Mouse (Mus musculus) gastrocnemius, adult 18-20 months (tissue): Measurements from ENCODE around the gene Cep295nl. TPM values are rescaled to one million over a fixed set of nuclear protein-coding genes. Genes with fewer than 3 reads are reported as not detected.

Source experiments
- DNase-seq: peaks from one replicate; pipeline ENCODE4 v3.0.0; 2021; ENCODE audit warnings: low spot score
- total RNA-seq, 2 experiments: library from RNA; stranded (reverse); gene quantifications; 2 replicates each; pipeline ENCODE4 v1.2.3; 2021

The Cep295nl gene
- total RNA-seq, 2 experiments from 2014 or later = 0.52 to 0.73 TPM

GRCm38 (mm10) chr11:118355640-118356039 lies 13.3 kb upstream of the Cep295nl start, which contains the start of gene Timp2:
Timp2 (minus strand) TSS chr11:118355740.
- DNase-seq = peak; percentile 43

GRCm38 (mm10) chr11:118355205-118355604 lies 12.9 kb upstream of the Cep295nl start:
- peak; percentile 87 for DNase-seq

GRCm38 (mm10) chr11:118354636-118355191 lies 12.4 kb upstream of the Cep295nl start:
- no peak for DNase-seq

GRCm38 (mm10) chr11:118349494-118349893 lies 7.2 kb upstream of the Cep295nl start:
- DNase-seq = no peak

DNA sequence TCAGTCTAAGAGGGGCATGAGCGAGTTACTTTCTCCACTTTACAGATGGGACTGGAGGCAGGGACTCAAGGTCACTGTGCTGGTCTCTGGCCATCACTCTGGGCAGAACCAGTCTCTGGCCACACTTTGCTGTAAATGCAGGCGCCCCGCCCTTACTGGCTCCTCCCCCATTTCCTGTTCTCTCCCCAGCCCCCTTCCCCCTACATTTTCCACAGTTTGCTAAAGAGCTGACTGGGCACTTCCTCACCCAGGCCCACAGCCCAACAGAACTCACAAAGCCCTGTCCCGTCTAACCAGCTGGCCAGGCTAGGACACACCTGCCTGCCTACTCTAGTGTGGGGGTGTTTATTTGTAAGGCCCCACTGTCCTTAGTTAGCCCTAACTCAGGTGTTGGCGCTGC lies 6.6 kb upstream of the Cep295nl start:
- DNase-seq = peak; percentile 52

GRCm38 (mm10) chr11:118348419-118348818 lies 6.1 kb upstream of the Cep295nl start:
- DNase-seq = no peak

DNA sequence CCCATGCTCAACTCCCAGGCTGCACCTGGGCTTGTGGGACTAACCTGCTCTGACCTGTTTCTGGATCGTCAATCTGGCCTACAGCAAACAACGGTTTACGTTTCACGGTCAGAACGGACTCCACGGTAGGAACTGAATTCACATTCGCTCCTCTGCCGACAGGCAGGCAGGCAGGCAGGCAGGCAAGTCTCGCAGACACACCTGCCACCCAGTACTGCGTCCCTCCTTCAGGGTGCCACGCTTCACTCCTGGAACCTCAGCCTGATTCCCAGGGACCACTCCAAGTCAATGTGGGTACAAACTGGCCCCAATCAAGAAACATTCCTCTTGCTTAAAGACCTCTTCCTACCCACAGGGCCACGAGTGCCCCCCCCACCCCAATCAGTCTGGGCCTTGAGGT lies 5.6 kb upstream of the Cep295nl start:
- DNase-seq = no peak

GRCm38 (mm10) chr11:118347391-118347790 lies 5.1 kb upstream of the Cep295nl start:
- DNase-seq = no peak

GRCm38 (mm10) chr11:118346395-118347096 lies 4.2 kb upstream of the Cep295nl start:
- DNase-seq = no peak

- no peak for DNase-seq
These were observed 3.4 kb upstream of the Cep295nl start for GRCm38 (mm10) chr11:118345693-118346092.

DNA sequence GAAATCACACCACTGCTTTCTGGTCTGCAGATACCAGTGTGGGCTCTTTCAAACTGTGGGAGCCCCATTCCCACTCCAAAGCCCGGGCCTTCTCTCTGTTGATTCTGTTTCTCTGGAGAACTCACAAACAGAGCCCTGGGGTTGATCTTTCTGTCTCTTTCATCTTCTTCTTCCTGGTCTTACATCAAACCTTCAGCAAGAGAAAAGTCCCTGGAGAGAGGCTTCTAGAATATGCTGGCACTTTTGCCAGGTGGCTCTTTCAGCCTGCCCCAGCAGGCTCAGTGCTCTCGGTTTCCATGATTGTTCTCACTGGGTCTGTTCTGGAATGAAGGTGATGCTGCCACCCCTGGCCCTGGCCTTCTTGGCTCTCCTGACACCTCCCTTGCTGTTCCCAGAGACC lies 1.3 kb upstream of the Cep295nl start:
- DNase-seq = no peak

DNA sequence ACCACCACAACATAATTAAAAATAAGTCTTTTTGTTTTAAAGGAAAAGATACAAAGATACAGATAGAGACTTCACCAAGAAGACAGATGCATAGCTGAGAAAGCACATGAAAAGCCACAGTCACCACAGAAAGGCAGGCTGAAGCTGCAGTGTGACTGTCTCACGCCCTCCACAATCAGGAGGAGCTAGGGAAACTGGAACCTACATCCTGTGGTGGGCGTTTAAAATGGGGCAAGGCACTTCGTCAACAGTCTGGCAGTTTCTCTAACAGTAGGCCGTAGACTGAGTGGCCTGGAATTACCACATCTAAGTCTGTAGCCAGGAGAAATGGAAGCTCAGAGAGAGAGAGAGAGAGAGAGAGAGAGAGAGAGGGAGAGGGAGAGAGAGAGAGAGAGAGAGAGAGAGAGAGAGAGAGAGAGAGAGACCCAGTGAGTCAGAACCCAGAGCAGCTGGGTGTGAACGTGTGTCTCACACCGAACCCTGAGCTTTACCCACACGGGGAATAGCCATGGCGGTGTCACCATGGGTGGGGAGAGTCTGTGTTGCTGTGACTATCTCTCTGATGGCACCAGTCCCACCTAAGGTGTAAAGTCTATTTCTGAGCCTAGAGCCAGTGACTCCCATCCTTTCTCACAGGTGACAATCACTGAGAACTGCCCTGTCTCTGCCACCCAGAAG lies 4.7 kb downstream of the Cep295nl start:
- no peak for DNase-seq

DNA sequence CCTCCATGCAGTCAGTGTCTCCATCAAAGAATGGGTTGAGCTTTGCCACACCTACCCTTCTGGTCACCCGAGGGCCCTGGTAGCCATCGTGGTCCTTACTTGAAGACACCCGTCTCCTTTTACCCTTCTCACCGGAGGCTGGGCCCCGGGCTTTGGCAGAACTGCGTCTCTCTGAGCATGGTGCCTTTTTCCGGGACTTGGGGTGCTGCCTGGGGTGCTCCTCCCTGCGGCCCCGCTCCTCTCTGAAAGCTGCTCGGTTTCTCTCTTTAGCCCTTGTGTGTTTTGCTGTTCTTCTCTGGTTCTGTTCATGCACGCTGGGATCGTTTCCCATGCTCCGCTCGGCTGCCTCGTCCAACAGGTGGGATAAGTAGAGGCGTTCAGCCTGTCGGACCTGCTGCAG lies 8.9 kb downstream of the Cep295nl start:
- no peak for DNase-seq

DNA sequence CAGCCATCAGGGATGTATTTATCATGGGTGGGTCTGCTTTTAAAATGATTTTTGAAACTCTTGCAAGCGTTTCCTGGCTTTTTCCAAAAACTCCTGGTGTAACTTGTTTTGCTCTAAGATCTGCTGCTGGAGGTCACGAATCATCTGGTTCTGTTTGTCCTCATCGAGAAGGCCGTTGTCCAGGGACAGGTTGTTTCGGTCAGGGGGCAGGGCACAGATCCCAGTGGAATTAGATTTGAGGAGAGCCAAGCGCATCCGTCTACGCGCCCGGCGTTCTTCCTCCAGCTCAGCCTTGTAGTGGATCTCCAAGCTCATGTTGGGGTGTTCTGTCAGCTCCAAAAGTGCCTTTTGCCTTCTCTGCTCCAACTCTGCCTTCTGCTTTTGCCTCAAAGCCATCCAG lies 9.9 kb downstream of the Cep295nl start:
- peak; percentile 75 for DNase-seq

- no peak for DNase-seq
These were observed 11.5 kb downstream of the Cep295nl start for GRCm38 (mm10) chr11:118330777-118331176.

- DNase-seq = no peak
These were observed 11.9 kb downstream of the Cep295nl start for GRCm38 (mm10) chr11:118330361-118330760.

DNA sequence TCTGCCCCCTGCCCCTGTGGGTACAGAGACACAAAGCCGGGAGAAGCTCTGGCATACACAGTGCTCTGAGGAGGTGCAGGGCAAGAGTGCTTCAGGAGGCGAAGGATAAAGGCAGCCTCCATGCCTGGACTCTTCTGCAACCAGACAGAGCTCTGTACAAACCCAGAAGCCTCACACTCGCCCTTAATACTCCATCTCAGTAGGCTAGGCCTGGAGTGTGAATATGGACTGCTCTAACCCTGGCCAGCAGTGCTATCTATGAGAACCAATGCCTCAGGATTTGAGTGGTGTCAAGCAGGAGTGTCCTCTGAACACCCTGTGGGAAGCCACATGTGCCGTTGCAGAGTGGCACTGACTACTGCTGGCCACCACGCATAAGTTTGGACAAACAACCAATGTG lies 13.4 kb downstream of the Cep295nl start:
- no peak for DNase-seq

DNA sequence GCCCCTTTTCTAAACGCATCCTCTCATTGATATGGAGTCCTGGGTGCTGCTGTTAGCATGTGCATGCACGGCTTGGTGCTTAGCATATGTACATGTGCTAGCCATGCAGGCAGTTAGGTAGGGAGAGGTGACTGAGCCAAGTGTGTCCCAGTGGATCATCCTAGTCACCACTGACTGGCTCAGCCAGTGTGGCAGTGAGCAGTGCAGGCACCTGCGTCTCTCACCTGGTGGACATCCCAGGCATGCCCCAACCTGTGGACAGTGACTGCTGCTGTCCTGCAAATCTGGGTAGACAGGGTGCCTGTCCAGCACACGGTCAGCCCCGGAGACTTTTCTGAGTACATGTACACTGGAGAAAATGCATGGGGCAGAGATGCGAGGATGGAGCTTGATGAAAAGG lies 13.8 kb downstream of the Cep295nl start:
- no peak for DNase-seq

DNA sequence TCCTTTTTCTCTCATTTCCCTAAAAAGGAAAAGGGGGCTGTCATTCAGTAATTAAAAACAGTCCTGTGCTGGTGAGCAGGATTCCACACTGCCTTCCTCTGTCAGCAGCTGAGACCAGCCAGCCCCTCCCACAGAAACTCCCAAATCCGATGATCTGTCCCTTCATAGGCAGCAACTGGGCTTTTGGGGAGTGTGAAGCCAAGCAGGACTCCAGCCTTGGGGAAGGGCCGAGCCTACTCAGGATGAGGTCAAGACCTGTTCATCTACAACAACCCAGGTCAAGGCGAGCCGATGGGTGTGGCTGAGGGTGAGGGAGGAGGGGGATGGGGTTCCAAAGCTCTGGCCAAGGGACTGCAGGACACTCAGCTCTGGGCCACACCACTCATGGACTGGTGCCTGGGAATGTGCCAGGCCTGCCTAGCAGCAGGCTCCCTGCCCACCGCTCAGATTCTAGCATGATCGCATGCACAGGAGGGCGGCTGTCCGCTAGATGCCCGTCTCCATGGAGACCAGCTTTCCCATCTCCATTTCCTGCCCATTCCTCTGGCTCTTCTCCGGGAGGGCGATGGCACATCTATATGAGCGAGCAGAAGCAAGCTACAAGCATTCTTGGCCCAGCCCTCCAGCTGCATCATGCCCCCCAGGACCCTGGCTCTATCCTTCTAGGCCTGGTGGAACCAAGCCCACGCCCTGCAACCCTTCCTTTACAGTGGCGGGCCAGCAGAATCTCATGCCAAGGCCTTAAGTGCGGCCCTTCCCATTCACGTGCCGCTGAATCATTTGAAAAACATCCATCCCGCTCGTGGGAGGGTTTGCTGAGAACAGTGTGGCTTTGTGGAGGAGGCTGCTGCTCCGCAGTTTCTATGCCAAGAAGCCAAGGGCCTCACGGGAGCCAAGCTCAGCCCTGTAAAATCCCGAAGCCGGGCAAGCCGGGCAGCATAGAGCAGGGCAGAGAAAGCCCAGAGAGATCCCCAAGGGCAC lies 15.0 kb downstream of the Cep295nl start:
- peak; percentile 86 for DNase-seq

GRCm38 (mm10) chr11:118326491-118326890 lies 15.8 kb downstream of the Cep295nl start:
- DNase-seq = no peak

DNA sequence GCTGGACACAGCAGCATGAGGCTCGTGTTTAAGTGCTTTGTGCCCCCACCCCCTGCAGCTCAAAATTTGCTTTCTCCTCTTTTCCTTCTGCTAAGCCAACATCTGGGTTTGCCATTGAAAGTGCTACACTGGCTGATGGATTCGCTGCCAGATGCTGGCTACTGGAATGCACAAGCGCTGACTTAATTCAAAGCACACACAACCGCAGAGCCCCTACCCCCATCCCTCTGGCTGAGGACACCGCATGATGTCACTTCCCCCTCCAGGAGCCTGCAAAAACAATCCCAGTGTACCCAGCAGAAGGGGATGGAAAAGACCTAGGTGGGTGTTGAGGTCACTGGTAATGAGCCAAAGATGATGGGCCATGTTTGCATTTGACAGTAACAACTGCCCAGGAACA lies 17.8 kb downstream of the Cep295nl start:
- DNase-seq = no peak

GRCm38 (mm10) chr11:118323974-118324373 lies 18.3 kb downstream of the Cep295nl start:
- DNase-seq = no peak
